Mouse (Mus musculus): ENCODE data around the gene Rpl27. TPM values are rescaled to one million over a fixed set of nuclear protein-coding genes. Genes with fewer than 3 reads are reported as not detected.
"Not testable (repeated sequence)": the region's sequence is repeated elsewhere in the genome, so short reads cannot be mapped to it uniquely, and the experiment has no call there.

The Rpl27 gene
- total RNA-seq, 2 experiments from 2014 or later, result 41.0 to 43.6 TPM

- no peak for DNase-seq (ENCODE audit: low spot score in 2 of 2)
- intact Hi-C loops (cut with DNase I), result loop anchor here (5.0 kb wide), 2 partner anchors 52 to 87 kb away; partner anchors contain the start of genes Brca1 and Nbr1
These were observed 23.2 kb downstream of the Rpl27 start for GRCm38 (mm10) chr11:101465101-101465868.

- DNase-seq (ENCODE audit: low spot score in 2 of 2), result peak in 1 of 2 experiments; percentile 55
- intact Hi-C loops (cut with DNase I), result loop anchor here (5.0 kb wide), 2 partner anchors 51 to 86 kb away; partner anchors contain the start of genes Brca1 and Nbr1
These were observed 23.9 kb downstream of the Rpl27 start, which contains the start of gene Vat1 for GRCm38 (mm10) chr11:101465869-101466551. Gene Vat1, minus strand, starts transcription at chr11:101466230.

DNA sequence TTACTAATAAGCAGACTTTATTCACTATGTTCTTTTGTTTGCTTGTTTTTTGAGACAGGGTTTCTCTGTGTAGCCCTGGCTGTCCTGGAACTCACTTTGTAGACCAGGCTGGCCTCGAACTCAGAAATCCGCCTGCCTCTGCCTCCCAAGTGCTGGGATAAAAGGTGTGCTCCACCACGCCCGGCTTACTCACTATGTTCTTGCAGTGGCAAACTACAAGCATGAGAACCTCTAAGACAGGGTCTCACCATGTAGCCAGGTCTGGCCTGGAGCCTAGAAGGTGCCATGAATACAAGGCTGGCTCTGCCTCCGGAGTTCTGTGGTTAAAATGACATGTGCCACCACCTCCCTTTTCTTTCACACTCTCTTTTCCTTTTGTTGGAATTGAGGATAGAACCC, 24.5 kb downstream of the Rpl27 start:
- not testable (repeated sequence) for DNase-seq (ENCODE audit: low spot score in 2 of 2)
- intact Hi-C loops (cut with DNase I), result loop anchor here (5.0 kb wide), 2 partner anchors 51 to 86 kb away; partner anchors contain the start of genes Brca1 and Nbr1

DNA sequence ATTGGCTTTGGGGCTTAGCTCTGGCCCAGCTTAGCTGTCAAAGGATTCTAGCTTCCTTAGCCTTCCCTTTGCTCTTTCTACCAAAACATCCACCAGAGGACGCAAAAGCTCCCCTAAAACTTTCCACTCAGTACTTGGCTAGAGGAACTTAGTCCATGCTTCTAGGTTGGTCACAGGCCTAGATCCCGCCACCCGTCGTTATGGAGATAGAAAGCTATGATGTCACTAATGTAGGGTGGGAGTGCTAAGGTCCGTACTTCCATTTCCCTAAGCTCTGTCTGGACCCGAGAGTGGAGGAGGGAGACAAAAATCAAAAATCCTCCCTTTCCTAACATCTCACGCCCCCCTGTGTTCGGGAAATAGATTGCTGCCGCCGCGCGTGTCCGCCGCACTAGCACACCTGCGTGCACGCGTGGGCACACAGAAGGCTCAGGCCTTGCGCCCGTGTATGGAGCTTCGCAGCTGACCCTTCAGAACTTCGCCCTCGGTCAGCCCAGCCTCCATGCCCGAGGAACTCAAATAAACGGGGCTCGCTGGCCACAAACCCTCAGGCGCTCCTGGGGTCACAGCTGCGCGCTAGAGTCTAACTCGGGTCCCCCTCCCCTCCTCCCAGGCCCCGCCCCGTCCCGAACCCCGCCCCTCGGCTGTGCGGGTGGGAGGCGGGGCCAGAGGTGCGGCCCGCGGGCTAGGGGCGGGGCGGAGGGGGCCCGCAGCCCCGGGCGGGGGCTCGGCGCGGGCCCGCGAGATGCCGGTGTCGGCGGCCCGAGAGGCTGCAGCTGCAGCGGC, 25.6 kb downstream of the Rpl27 start:
- peak; percentile 64 to 83 for DNase-seq (ENCODE audit: low spot score in 2 of 2)
- intact Hi-C loops (cut with DNase I), result loop anchor here (5.0 kb wide), 2 partner anchors 50 to 85 kb away; partner anchors contain the start of genes Brca1 and Nbr1

DNA sequence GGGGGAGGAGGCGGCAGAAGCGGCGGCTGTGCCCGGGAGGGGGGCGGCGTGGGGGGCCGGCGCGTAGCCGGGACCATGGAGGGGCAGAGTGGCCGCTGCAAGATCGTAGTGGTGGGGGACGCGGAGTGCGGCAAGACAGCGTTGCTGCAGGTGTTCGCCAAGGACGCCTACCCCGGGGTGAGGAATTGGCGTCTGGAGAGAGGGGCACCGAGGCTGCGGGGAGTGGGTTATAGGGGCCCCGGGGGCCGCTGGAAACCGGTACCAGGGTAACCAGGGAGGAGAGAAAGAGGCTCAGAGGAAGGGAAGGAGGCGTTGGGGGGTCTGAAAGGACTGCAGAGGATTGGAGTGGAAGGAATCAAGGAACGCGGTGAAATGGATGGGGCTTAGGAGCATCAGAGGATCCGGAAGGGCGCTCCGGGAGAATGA, 26.2 kb downstream of the Rpl27 start:
- no peak for DNase-seq (ENCODE audit: low spot score in 2 of 2)
- intact Hi-C loops (cut with DNase I), result loop anchor here (5.0 kb wide), 2 partner anchors 49 to 84 kb away; partner anchors contain the start of genes Brca1 and Nbr1

DNA sequence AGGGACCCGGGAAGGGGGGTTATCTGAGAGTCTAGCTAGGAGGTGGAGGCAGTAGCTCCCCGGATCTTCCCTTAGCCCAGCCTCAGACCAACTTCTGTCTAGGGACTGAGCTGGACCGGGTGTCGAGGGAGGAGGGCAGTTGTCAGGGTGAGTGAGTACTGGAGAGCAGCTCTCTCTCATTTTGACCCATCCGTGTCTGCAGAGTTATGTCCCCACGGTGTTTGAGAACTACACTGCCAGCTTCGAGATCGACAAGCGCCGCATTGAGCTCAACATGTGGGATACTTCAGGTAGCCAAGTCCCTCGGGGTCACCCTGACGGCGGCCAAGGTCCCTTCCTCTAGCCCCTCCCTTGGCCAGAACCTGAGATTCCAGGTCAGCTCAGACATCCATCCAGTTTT, 26.6 kb downstream of the Rpl27 start:
- intact Hi-C loops (cut with DNase I), result loop anchor here (5.0 kb wide), 2 partner anchors 49 to 84 kb away; partner anchors contain the start of genes Brca1 and Nbr1
- no peak for DNase-seq (ENCODE audit: low spot score in 2 of 2)

- intact Hi-C loops (cut with DNase I), result loop anchor here (5.0 kb wide), 2 partner anchors 48 to 83 kb away; partner anchors contain the start of genes Brca1 and Nbr1
- DNase-seq (ENCODE audit: low spot score in 2 of 2), result no peak
These were observed 27.1 kb downstream of the Rpl27 start for GRCm38 (mm10) chr11:101469155-101469554.

DNA sequence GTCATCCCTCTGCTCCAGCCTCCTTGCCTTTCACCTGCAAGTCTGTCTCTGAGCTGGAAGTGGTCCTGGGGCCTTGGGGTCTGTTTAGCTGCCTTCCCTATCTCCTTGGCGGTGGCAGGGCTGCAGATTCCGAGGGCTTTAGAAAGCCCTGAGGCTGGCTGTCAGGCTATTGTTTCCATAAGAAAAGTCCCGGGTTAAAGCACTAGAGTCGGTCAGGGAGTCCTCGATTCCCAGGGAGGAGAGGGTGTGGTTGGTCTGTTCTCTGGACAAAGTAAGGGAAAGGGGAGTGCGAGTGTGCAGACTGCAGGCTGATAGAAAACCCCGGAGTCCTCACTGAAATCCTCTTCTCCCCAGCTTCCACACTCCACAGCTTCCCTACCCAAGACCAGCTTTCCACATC, 28.1 kb downstream of the Rpl27 start:
- intact Hi-C loops (cut with DNase I), result no loop called here
- no peak for DNase-seq (ENCODE audit: low spot score in 2 of 2)

GRCm38 (mm10) chr11:101471926-101472325, 29.8 kb downstream of the Rpl27 start:
- intact Hi-C loops (cut with DNase I), result no loop called here
- no peak for DNase-seq (ENCODE audit: low spot score in 2 of 2)

DNA sequence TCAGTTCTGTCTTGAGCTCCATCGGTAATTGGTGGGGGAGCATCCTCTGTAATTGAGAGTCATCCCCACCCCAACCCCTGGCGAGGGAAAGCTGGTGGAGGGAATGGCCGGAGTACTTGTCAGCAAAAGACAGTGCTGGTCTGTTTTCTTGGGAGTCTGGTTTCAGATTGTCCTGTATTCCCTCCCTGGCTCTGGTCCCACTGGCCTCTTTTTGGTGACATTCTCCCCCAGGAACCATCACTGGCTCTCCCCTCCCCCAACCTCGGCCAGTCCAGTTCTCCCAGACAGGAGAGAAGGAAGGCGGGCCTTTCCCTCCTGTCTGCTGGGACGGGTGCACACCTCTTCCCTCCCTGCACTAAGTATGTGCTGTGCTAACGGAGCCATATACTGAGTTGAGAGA, 30.2 kb downstream of the Rpl27 start:
- intact Hi-C loops (cut with DNase I), result no loop called here
- peak; percentile 49 to 67 for DNase-seq (ENCODE audit: low spot score in 2 of 2)

DNA sequence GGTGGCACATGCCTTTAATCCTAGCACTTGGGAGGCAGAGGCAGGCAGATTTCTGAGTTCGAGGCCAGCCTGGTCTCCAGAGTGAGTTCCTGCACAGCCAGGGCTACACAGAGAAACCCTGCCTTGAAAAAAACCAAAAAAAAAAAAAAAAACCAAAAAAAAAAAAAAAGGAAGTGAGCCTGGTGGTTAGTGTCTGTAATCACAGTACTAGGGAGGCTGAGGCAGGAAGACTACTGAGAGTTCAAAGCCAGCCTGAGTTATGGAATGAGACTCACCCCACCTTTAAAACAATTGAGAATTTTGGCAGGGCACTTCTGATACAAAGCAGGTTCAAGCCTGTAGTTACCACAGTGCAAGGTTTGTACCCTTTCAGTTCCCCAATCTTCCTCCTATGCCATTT, 31.6 kb downstream of the Rpl27 start:
- intact Hi-C loops (cut with DNase I), result not testable (repeated sequence)

GRCm38 (mm10) chr11:101474298-101474697, 32.2 kb downstream of the Rpl27 start:
- intact Hi-C loops (cut with DNase I), result no loop called here
- no peak for DNase-seq (ENCODE audit: low spot score in 2 of 2)

More for the DNA sequence above, 31.6 kb downstream of the Rpl27 start:
- DNase-seq (ENCODE audit: low spot score in 2 of 2), result not testable (repeated sequence)

- DNase-seq (ENCODE audit: low spot score in 2 of 2); intact Hi-C loops (cut with DNase I): not testable (repeated sequence)
These were observed 34.3 kb downstream of the Rpl27 start for GRCm38 (mm10) chr11:101476361-101476760.

- intact Hi-C loops (cut with DNase I), result no loop called here
- DNase-seq (ENCODE audit: low spot score in 2 of 2), result no peak
These were observed 35.1 kb downstream of the Rpl27 start for GRCm38 (mm10) chr11:101477194-101477551.

GRCm38 (mm10) chr11:101477552-101478211, 35.6 kb downstream of the Rpl27 start:
- no peak for DNase-seq (ENCODE audit: low spot score in 2 of 2)
- intact Hi-C loops (cut with DNase I), result no loop called here

GRCm38 (mm10) chr11:101479171-101479635, 37.1 kb downstream of the Rpl27 start:
- intact Hi-C loops (cut with DNase I), result no loop called here
- no peak for DNase-seq (ENCODE audit: low spot score in 2 of 2)

- no peak for DNase-seq (ENCODE audit: low spot score in 2 of 2)
- intact Hi-C loops (cut with DNase I), result no loop called here
These were observed 38.8 kb downstream of the Rpl27 start for GRCm38 (mm10) chr11:101480912-101481311.

- intact Hi-C loops (cut with DNase I), result no loop called here
- DNase-seq (ENCODE audit: low spot score in 2 of 2), result no peak
These were observed 41.7 kb downstream of the Rpl27 start for GRCm38 (mm10) chr11:101483804-101484203.

GRCm38 (mm10) chr11:101484245-101484644, 42.1 kb downstream of the Rpl27 start:
- no peak for DNase-seq (ENCODE audit: low spot score in 2 of 2)
- intact Hi-C loops (cut with DNase I), result no loop called here

Measured in left cerebral cortex, postnatal 14 days (tissue).